Mouse (Mus musculus) CH12.LX (cell line): Measurements from ENCODE around the gene Tram2.

ENCODE experiments used
- CTCF ChIP-seq, 2 experiments: IDR thresholded peaks in 1 of 2; conservative IDR thresholded peaks in 1 of 2; 2 replicates each; pipeline ENCODE4 v1.5.1; 2011 to 2012; ENCODE audit warnings: low read depth in 2 of 2, low read length in 2 of 2, improper control_type of control experiment in 1 of 2, inconsistent platforms in 1 of 2, mild to moderate bottlenecking in 1 of 2, moderate library complexity in 1 of 2
- EP300 ChIP-seq: IDR thresholded peaks from 2 replicates; pipeline ENCODE4 v1.6.1; 2011; ENCODE audit warnings: low read length, improper control_type of control experiment
- JUN ChIP-seq: IDR thresholded peaks from 2 replicates; pipeline ENCODE4 v1.6.1; 2011; ENCODE audit warnings: low read depth, mild to moderate bottlenecking, low read length, improper control_type of control experiment, moderate library complexity; ENCODE audit not compliant: insufficient read depth
- KAT2A ChIP-seq: IDR thresholded peaks from 2 replicates; pipeline ENCODE4 v1.6.1; 2012; ENCODE audit warnings: low read length, improper control_type of control experiment, inconsistent platforms; ENCODE audit not compliant: insufficient replicate concordance
- MAFK ChIP-seq: IDR thresholded peaks from 2 replicates; pipeline ENCODE4 v1.6.1; 2011; ENCODE audit warnings: low read length, improper control_type of control experiment; ENCODE audit not compliant: insufficient replicate concordance
- MAX ChIP-seq: IDR thresholded peaks from 2 replicates; pipeline ENCODE4 v1.6.1; 2011; ENCODE audit warnings: low read length, improper control_type of control experiment
- MAZ ChIP-seq: IDR thresholded peaks from 2 replicates; pipeline ENCODE4 v1.6.1; 2012; ENCODE audit warnings: low read depth, mild to moderate bottlenecking, inconsistent platforms, low read length, improper control_type of control experiment, moderate library complexity
- PAX5 ChIP-seq: IDR thresholded peaks from 2 replicates; pipeline ENCODE4 v1.6.1; 2012; ENCODE audit warnings: low read length, inconsistent platforms, mixed read lengths
- POLR2A ChIP-seq: IDR thresholded peaks from 2 replicates; pipeline ENCODE4 v1.6.1; 2011; ENCODE audit warnings: low read depth, mild to moderate bottlenecking, improper control_type of control experiment, low read length
- RCOR1 ChIP-seq: conservative IDR thresholded peaks from 2 replicates; pipeline ENCODE4 v1.6.1; 2012; ENCODE audit warnings: low read depth, mild to moderate bottlenecking, inconsistent platforms, low read length, improper control_type of control experiment
- SMC3 ChIP-seq: IDR thresholded peaks from 2 replicates; pipeline ENCODE4 v1.6.1; 2011; ENCODE audit warnings: low read depth, low read length, improper control_type of control experiment
- TCF12 ChIP-seq: IDR thresholded peaks from 2 replicates; pipeline ENCODE4 v1.6.1; 2014; ENCODE audit warnings: low read depth, mild to moderate bottlenecking, inconsistent platforms, low read length, improper control_type of control experiment
- USF1 ChIP-seq: IDR thresholded peaks from 2 replicates; pipeline ENCODE4 v1.6.1; 2014; ENCODE audit warnings: low read depth, mild to moderate bottlenecking, inconsistent platforms, low read length, improper control_type of control experiment
- ZKSCAN1 ChIP-seq: IDR thresholded peaks from 2 replicates; pipeline ENCODE4 v1.6.1; 2012; ENCODE audit warnings: low read depth, inconsistent platforms, low read length, improper control_type of control experiment, borderline replicate concordance

- TF ChIP-seq CTCF (conservative IDR thresholded peaks at IDR 0.05 in 1 of 2, IDR thresholded peaks at IDR 0.05 in 1 of 2; ENCODE audit: low read depth in 2 of 2, low read length in 2 of 2) (no peak), USF1 (no peak), PAX5 (no peak), POLR2A (no peak), RCOR1 (no peak), EP300 (no peak), SMC3 (no peak), TCF12 (no peak), MAZ (no peak), MAFK (no peak), JUN (no peak), KAT2A (no peak), MAX (no peak), ZKSCAN1 (no peak)
These were observed 11.3 kb downstream of the Tram2 start for GRCm38 (mm10) chr1:21067536-21068221.
